Mouse (Mus musculus) ES-E14 (cell line): ENCODE measurements around the gene Ptprg. TPM values are rescaled to one million over a fixed set of nuclear protein-coding genes. Genes with fewer than 3 reads are reported as not detected.

ENCODE experiments used
- DNase-seq: peaks from one replicate; pipeline ENCODE4 v3.0.0-alpha.2; 2013; ENCODE audit warnings: low read depth, low spot score
- H3K27ac ChIP-seq: 2 replicates; pipeline ENCODE4 v1.5.1; 2012; ENCODE audit warnings: low read depth, mild to moderate bottlenecking, low read length, moderate library complexity, mixed read lengths; ENCODE audit not compliant: poor library complexity, insufficient read depth, severe bottlenecking
- H3K36me3 ChIP-seq: 2 replicates; pipeline ENCODE4 v1.6.1; 2012; ENCODE audit warnings: mild to moderate bottlenecking, low read length, moderate library complexity, mixed read lengths; ENCODE audit not compliant: control insufficient read depth, poor library complexity, insufficient read depth, severe bottlenecking
- H3K4me1 ChIP-seq, 2 experiments: fragments of 150-350 bp in 1 of 2; sonication (generic) in 1 of 2; 2 replicates each; pipeline ENCODE4 v1.6.1; 2012; ENCODE audit warnings: low read length in 2 of 2, mild to moderate bottlenecking in 1 of 2, mixed read lengths in 1 of 2; ENCODE audit not compliant: control insufficient read depth in 2 of 2, insufficient read depth in 2 of 2, poor library complexity in 1 of 2
- H3K4me3 ChIP-seq, 2 experiments: fragments of 150-350 bp in 1 of 2; sonication (generic) in 1 of 2; 2 replicates each; pipeline ENCODE4 v1.5.1; 2012; ENCODE audit warnings: low read length in 2 of 2, low read depth in 1 of 2, mild to moderate bottlenecking in 1 of 2, mixed read lengths in 1 of 2; ENCODE audit not compliant: insufficient read depth in 1 of 2, poor library complexity in 1 of 2, severe bottlenecking in 1 of 2
- H3K9ac ChIP-seq: 2 replicates; pipeline ENCODE4 v1.6.1; 2012; ENCODE audit warnings: low read depth, mild to moderate bottlenecking, low read length, mixed read lengths; ENCODE audit not compliant: poor library complexity, insufficient read depth, severe bottlenecking
- H3K9me3 ChIP-seq: fragments of 150-350 bp; sonication (generic); 2 replicates; pipeline ENCODE4 v1.6.1; 2012; ENCODE audit warnings: low read depth, mild to moderate bottlenecking, low read length; ENCODE audit not compliant: control insufficient read depth, insufficient read depth
- CHD2 ChIP-seq: IDR thresholded peaks from 2 replicates; pipeline ENCODE4 v1.6.1; 2014; ENCODE audit warnings: mild to moderate bottlenecking, low read depth, low read length, inconsistent platforms
- HCFC1 ChIP-seq: IDR thresholded peaks from 2 replicates; pipeline ENCODE4 v1.6.1; 2012; ENCODE audit warnings: low read length, inconsistent platforms, borderline replicate concordance; ENCODE audit not compliant: insufficient read depth
- MAFK ChIP-seq: IDR thresholded peaks from 2 replicates; pipeline ENCODE4 v1.6.1; 2014; ENCODE audit warnings: mild to moderate bottlenecking, low read depth, low read length, inconsistent platforms; ENCODE audit not compliant: insufficient read depth
- ZC3H11A ChIP-seq: IDR thresholded peaks from 2 replicates; pipeline ENCODE4 v1.6.1; 2012; ENCODE audit warnings: low read depth, mild to moderate bottlenecking, inconsistent platforms, low read length, borderline replicate concordance
- ZNF384 ChIP-seq: IDR thresholded peaks from 2 replicates; pipeline ENCODE4 v1.6.1; 2012; ENCODE audit warnings: low read depth, low read length, inconsistent platforms
- in situ Hi-C, 2 experiments: fragments of 600-800 bp; cut with MboI; formaldehyde crosslinking; loops; one replicate each; pipeline ENCODE4 v1.15.1; 2025; ENCODE audit warnings: low sequenced_read_pairs in 2 of 2, inconsistent platforms in 1 of 2; ENCODE audit not compliant: unreplicated experiment in 2 of 2
- total RNA-seq: library from RNA; depleted of rRNA; stranded (reverse); fragments of 300-350 nt; gene quantifications from 2 replicates; pipeline ENCODE4 v1.2.3, GENCODE M21; 2012

Gene Ptprg
- total RNA-seq, 1 experiment = 59.8 TPM

- no peak for DNase-seq
- H3K9ac ChIP-seq = no peak overlapping the region
- TF ChIP-seq CHD2 (no peak), HCFC1 (no peak), ZNF384 (no peak), MAFK (no peak), ZC3H11A (no peak)
- H3K9me3 ChIP-seq = no peaks in the 10 kb centered on the region
- H3K36me3 ChIP-seq = no peaks in the 10 kb centered on the region
- in situ Hi-C loops = no loop called here
- H3K27ac ChIP-seq = no peak overlapping the region
- no peaks in the 10 kb centered on the region for H3K4me1 ChIP-seq
- H3K4me3 ChIP-seq = no peak overlapping the region
Measured at GRCm38 (mm10) chr14:12011766-12012165, 458.4 kb downstream of the Ptprg start.

- Histone ChIP-seq H3K27ac (no peak overlapping the region), H3K4me1 (no peaks in the 10 kb centered on the region), H3K36me3 (no peaks in the 10 kb centered on the region), H3K4me3 (no peak overlapping the region), H3K9me3 (no peaks in the 10 kb centered on the region), H3K9ac (no peak overlapping the region)
- TF ChIP-seq ZC3H11A (no peak), CHD2 (no peak), MAFK (no peak), HCFC1 (no peak), ZNF384 (no peak)
- no peak for DNase-seq
- in situ Hi-C loops = no loop called here
Measured at GRCm38 (mm10) chr14:12025812-12026728, 472.7 kb downstream of the Ptprg start.

- Histone ChIP-seq H3K27ac (no peak overlapping the region), H3K9me3 (no peaks in the 10 kb centered on the region), H3K9ac (no peak overlapping the region), H3K4me3 (no peak overlapping the region), H3K36me3 (no peaks in the 10 kb centered on the region), H3K4me1 (no peaks in the 10 kb centered on the region)
- TF ChIP-seq ZNF384 (no peak), MAFK (no peak), CHD2 (no peak), ZC3H11A (no peak), HCFC1 (no peak)
- no peak for DNase-seq
- in situ Hi-C loops = no loop called here
Measured at GRCm38 (mm10) chr14:12027247-12027646, 473.9 kb downstream of the Ptprg start.

- no peak for DNase-seq
- Histone ChIP-seq H3K4me1 (no peaks in the 10 kb centered on the region), H3K27ac (no peak overlapping the region), H3K4me3 (no peak overlapping the region), H3K9ac (no peak overlapping the region), H3K9me3 (no peaks in the 10 kb centered on the region), H3K36me3 (no peaks in the 10 kb centered on the region)
- TF ChIP-seq ZC3H11A (no peak), ZNF384 (no peak), HCFC1 (no peak), MAFK (no peak), CHD2 (no peak)
- in situ Hi-C loops = no loop called here
Measured at GRCm38 (mm10) chr14:12029926-12030325, 476.6 kb downstream of the Ptprg start.
